7 mouse cellular contexts compared by ENCODE assay signal in the genomic region with DNA sequence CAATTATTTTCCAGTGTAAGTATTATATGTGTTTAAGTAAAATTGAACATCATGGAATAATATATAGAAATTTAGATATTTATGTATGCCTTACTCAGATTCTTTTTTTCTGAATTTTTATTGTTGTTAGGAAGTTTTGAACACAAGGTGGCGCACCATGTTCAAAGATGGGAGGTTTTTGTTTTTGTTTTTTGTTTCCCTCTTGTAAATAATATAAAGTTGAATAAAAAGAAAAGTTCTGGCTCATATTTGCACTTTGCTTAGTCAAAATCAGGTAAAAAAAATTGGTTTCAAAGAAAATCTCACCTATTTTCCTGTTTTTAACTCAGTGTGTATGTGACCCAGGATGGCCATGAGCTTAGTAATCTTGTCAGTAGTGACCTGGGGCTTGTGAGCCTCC.
DNase-seq lines count a peak whose midpoint lies in the region; ATAC-seq and TF ChIP-seq lines count a peak whose summit lies in the region.

No protein-coding gene starts in this region.

- 27% methylated on average over 1 of the region's 1 CpGs for WGBS in hindbrain, postnatal 0 days
- 29% methylated on average over 1 of the region's 1 CpGs for WGBS in hindbrain, embryonic 10.5 days
- WGBS in midbrain, postnatal 0 days = 20% methylated on average over 1 of the region's 1 CpGs
- 20% methylated on average over 1 of the region's 1 CpGs for WGBS in midbrain, embryonic 15.5 days

- no peak overlapping the region for H3K4me2 ChIP-seq in hindbrain, postnatal 0 days (ENCODE audit: low read depth, low read length)
- no peak overlapping the region for H3K4me2 ChIP-seq in midbrain, postnatal 0 days (ENCODE audit: low read depth, low read length, poor library complexity, severe bottlenecking)
- H3K4me2 ChIP-seq in midbrain, embryonic 15.5 days = no peak overlapping the region

- no peak for ATAC-seq in hindbrain, postnatal 0 days
- ATAC-seq in midbrain, postnatal 0 days (ENCODE audit: low FRiP score) = no peak
- ATAC-seq in midbrain, embryonic 15.5 days (replicated peaks) = no peak

- no peaks in the 10 kb centered on the region for H3K9me3 ChIP-seq in hindbrain, postnatal 0 days (ENCODE audit: low read length)
- no peaks in the 10 kb centered on the region for H3K9me3 ChIP-seq in hindbrain, embryonic 10.5 days
- no peaks in the 10 kb centered on the region for H3K9me3 ChIP-seq in midbrain, postnatal 0 days (ENCODE audit: low read length)
- no peaks in the 10 kb centered on the region for H3K9me3 ChIP-seq in midbrain, embryonic 15.5 days

- peak; percentile 60 for DNase-seq in hindbrain, postnatal 0 days (ENCODE audit: low spot score)
- no peak for DNase-seq in hindbrain, embryonic 10.5 days (ENCODE audit: low spot score)
- DNase-seq in midbrain, postnatal 0 days (ENCODE audit: low spot score) = peak; percentile 35
- DNase-seq in brain, adult 2 months (ENCODE audit: low read depth, low spot score) = peak; percentile 24
- peak; percentile 58 for DNase-seq in retina, postnatal 1 day
- no peak for DNase-seq in urinary bladder, postnatal 10 days (ENCODE audit: low spot score)

- no peaks in the 10 kb centered on the region for H3K27me3 ChIP-seq in hindbrain, postnatal 0 days (ENCODE audit: insufficient read depth, low read length)
- no peaks in the 10 kb centered on the region for H3K27me3 ChIP-seq in hindbrain, embryonic 10.5 days (ENCODE audit: insufficient read depth, poor library complexity, severe bottlenecking)
- H3K27me3 ChIP-seq in midbrain, postnatal 0 days (ENCODE audit: insufficient read depth, low read length) = no peaks in the 10 kb centered on the region
- H3K27me3 ChIP-seq in midbrain, embryonic 15.5 days (replicated peaks) = no peaks in the 10 kb centered on the region

- H3K4me3 ChIP-seq in hindbrain, postnatal 0 days (ENCODE audit: low read length) = no peak overlapping the region
- H3K4me3 ChIP-seq in hindbrain, embryonic 10.5 days = no peak overlapping the region
- no peak overlapping the region for H3K4me3 ChIP-seq in midbrain, postnatal 0 days (ENCODE audit: low read depth, low read length)
- no peak overlapping the region for H3K4me3 ChIP-seq in midbrain, embryonic 15.5 days

- no peaks in the 10 kb centered on the region for H3K4me1 ChIP-seq in hindbrain, postnatal 0 days (ENCODE audit: insufficient read depth, low read length)
- no peaks in the 10 kb centered on the region for H3K4me1 ChIP-seq in hindbrain, embryonic 10.5 days (replicated peaks)
- no peaks in the 10 kb centered on the region for H3K4me1 ChIP-seq in midbrain, postnatal 0 days (ENCODE audit: insufficient read depth, low read length)
- no peaks in the 10 kb centered on the region for H3K4me1 ChIP-seq in midbrain, embryonic 15.5 days

- TF ChIP-seq CTCF in hindbrain, postnatal 0 days (IDR thresholded peaks at IDR 0.05; ENCODE audit: low read depth) = peak; percentile 59
- TF ChIP-seq CTCF in midbrain, postnatal 0 days (IDR thresholded peaks at IDR 0.05) = peak; percentile 72

- no peaks in the 10 kb centered on the region for H3K36me3 ChIP-seq in hindbrain, postnatal 0 days (ENCODE audit: insufficient read depth, low read length)
- H3K36me3 ChIP-seq in hindbrain, embryonic 10.5 days = no peaks in the 10 kb centered on the region
- peaks cover 3% of the 10 kb centered on the region; the same call in 1 of the 2 replicates for H3K36me3 ChIP-seq in midbrain, postnatal 0 days (ENCODE audit: insufficient read depth, low read length)
- no peaks in the 10 kb centered on the region for H3K36me3 ChIP-seq in midbrain, embryonic 15.5 days (replicated peaks)

- no peak overlapping the region for H3K27ac ChIP-seq in hindbrain, postnatal 0 days
- no peak overlapping the region for H3K27ac ChIP-seq in hindbrain, embryonic 10.5 days
- no peak overlapping the region for H3K27ac ChIP-seq in midbrain, postnatal 0 days (ENCODE audit: low read depth, low read length)
- no peak overlapping the region for H3K27ac ChIP-seq in midbrain, embryonic 15.5 days

- no peak overlapping the region for H3K9ac ChIP-seq in hindbrain, postnatal 0 days (replicated peaks; ENCODE audit: low read length)
- H3K9ac ChIP-seq in midbrain, postnatal 0 days (replicated peaks; ENCODE audit: low read length, poor library complexity, severe bottlenecking) = no peak overlapping the region
- no peak overlapping the region for H3K9ac ChIP-seq in midbrain, embryonic 15.5 days

Comparison
In these comparisons a context has a peak if more than half of its experiments do, and no peak if none do; other contexts are left out.
1. DNase-seq: peak in hindbrain, postnatal 0 days (single experiment), midbrain, postnatal 0 days (single experiment), brain, adult 2 months (single experiment) and retina, postnatal 1 day (single experiment); none in hindbrain, embryonic 10.5 days (single experiment) and urinary bladder, postnatal 10 days (single experiment).